Mouse (Mus musculus) heart, postnatal 0 days (tissue): ENCODE measurements around the gene Sqstm1.

Experiments used
- CTCF ChIP-seq: IDR thresholded peaks from 2 replicates; pipeline ENCODE4 v1.5.1; 2016; ENCODE audit warnings: antibody characterized with exemption, control low read depth, low read depth
- EP300 ChIP-seq: IDR thresholded peaks from 2 replicates; pipeline ENCODE4 v1.6.1; 2016; ENCODE audit warnings: antibody characterized with exemption, low read depth

- TF ChIP-seq EP300 = peak; percentile 64; the same call in 1 of the 2 replicates
- TF ChIP-seq CTCF = no peak
Measured at GRCm38 (mm10) chr11:50210505-50211151, at the start of gene Sqstm1, which contains the start of gene Mgat4b.
